Mouse (Mus musculus) intestine, embryonic 15.5 days (tissue): ENCODE data around the gene Men1. TPM values are rescaled to one million over a fixed set of nuclear protein-coding genes. Genes with fewer than 3 reads are reported as not detected.

ENCODE experiments used
- ATAC-seq: fragments of 200-750 bp; cut with Nextera tagmentation; 2 replicates; pipeline ENCODE4 v1.8.0; 2017; ENCODE audit warnings: moderate TSS enrichment, moderate library complexity
- H3K27ac ChIP-seq: fragments of 300-500 bp; sonication (generic); 2 replicates; pipeline ENCODE4 v1.5.1; 2015; ENCODE audit warnings: mild to moderate bottlenecking, inconsistent platforms
- H3K27me3 ChIP-seq: fragments of 300-500 bp; sonication (generic); replicated peaks from 2 replicates; pipeline ENCODE4 v1.6.1; 2015; ENCODE audit warnings: inconsistent platforms
- H3K36me3 ChIP-seq: fragments of 300-500 bp; sonication (generic); 2 replicates; pipeline ENCODE4 v1.6.1; 2015; ENCODE audit warnings: inconsistent platforms
- H3K4me1 ChIP-seq: fragments of 300-500 bp; sonication (generic); replicated peaks from 2 replicates; pipeline ENCODE4 v1.6.1; 2015; ENCODE audit warnings: inconsistent platforms
- H3K4me2 ChIP-seq: fragments of 300-500 bp; sonication (generic); replicated peaks from 2 replicates; pipeline ENCODE4 v1.6.1; 2015; ENCODE audit warnings: mild to moderate bottlenecking, inconsistent platforms
- H3K4me3 ChIP-seq: fragments of 300-500 bp; sonication (generic); replicated peaks from 2 replicates; pipeline ENCODE4 v1.5.1; 2015; ENCODE audit warnings: inconsistent platforms
- H3K9ac ChIP-seq: fragments of 300-500 bp; sonication (generic); 2 replicates; pipeline ENCODE4 v1.6.1; 2015; ENCODE audit warnings: inconsistent platforms
- H3K9me3 ChIP-seq: fragments of 300-500 bp; sonication (generic); 2 replicates; pipeline ENCODE4 v1.6.1; 2016; ENCODE audit warnings: inconsistent platforms
- WGBS: fragments of 180-500 bp; shearing (Covaris S2); methylation state at CpG from one replicate; pipeline ENCODE4 v1.1.7; 2015; 5-methylcytosine and 5-hydroxymethylcytosine counted together
- polyA plus RNA-seq: library from polyadenylated mRNA; unstranded; fragments of >200 nt; fragmentation: Nextera tagmentation; extraction: Ambion mirVana; gene quantifications from 2 replicates; pipeline ENCODE4 v1.2.1, GENCODE M21; 2015

The Men1 gene
- polyA plus RNA-seq, 1 experiment from 2014 or later: 68.8 TPM

GRCm38 (mm10) chr19:6361291-6361690, 26.5 kb downstream of the Men1 start:
- 92% methylated on average over 3 of the region's 3 CpGs for WGBS
- H3K36me3 ChIP-seq: peaks cover 4% of the 10 kb centered on the region; the same call in 1 of the 2 replicates
- no peak overlapping the region for H3K27ac ChIP-seq
- no peak overlapping the region for H3K4me3 ChIP-seq
- no peaks in the 10 kb centered on the region for H3K9me3 ChIP-seq
- H3K4me2 ChIP-seq: no peak overlapping the region
- H3K4me1 ChIP-seq: peaks cover 9% of the 10 kb centered on the region
- ATAC-seq: no peak
- H3K9ac ChIP-seq: no peak overlapping the region
- H3K27me3 ChIP-seq: no peaks in the 10 kb centered on the region

- peaks cover 9% of the 10 kb centered on the region for H3K4me1 ChIP-seq
- H3K27me3 ChIP-seq: no peaks in the 10 kb centered on the region
- H3K9ac ChIP-seq: 0 out of 2 replicates have a peak overlapping the region, but pooled peaks have one; percentile 11
- H3K4me3 ChIP-seq: peak overlapping the region; percentile 96
- H3K9me3 ChIP-seq: no peaks in the 10 kb centered on the region
- peak overlapping the region; percentile 13; the same call in 1 of the 2 replicates for H3K27ac ChIP-seq
- no peak for ATAC-seq
- peak overlapping the region; percentile 53 for H3K4me2 ChIP-seq
- WGBS: under 1% methylated on average over 11 of the region's 11 CpGs
- peaks cover 9% of the 10 kb centered on the region for H3K36me3 ChIP-seq
Measured at GRCm38 (mm10) chr19:6363091-6363410, 28.3 kb downstream of the Men1 start.

- H3K9ac ChIP-seq: peak within 1 kb of the TSS; percentile 99
- H3K36me3 ChIP-seq: peaks cover 9% of the 10 kb centered on the region
- peaks cover 9% of the 10 kb centered on the region for H3K4me1 ChIP-seq
- no peaks in the 10 kb centered on the region for H3K27me3 ChIP-seq
- peak within 1 kb of the TSS; percentile 96 for H3K4me3 ChIP-seq
- no peaks in the 10 kb centered on the region for H3K9me3 ChIP-seq
- under 1% methylated on average over 82 of the region's 85 CpGs for WGBS
- peak; percentile 98 for ATAC-seq
- peak within 1 kb of the TSS; percentile 72 for H3K4me2 ChIP-seq
- H3K27ac ChIP-seq: peak within 1 kb of the TSS; percentile 99
Measured at GRCm38 (mm10) chr19:6363411-6364240, 28.8 kb downstream of the Men1 start, which contains the start of gene Sf1. TSS of gene Sf1 (plus strand) at chr19:6363690.

GRCm38 (mm10) chr19:6364317-6364725, 29.5 kb downstream of the Men1 start:
- peak; percentile 5 for ATAC-seq
- Histone ChIP-seq H3K4me2 (peak overlapping the region; percentile 72), H3K9me3 (no peaks in the 10 kb centered on the region), H3K27me3 (no peaks in the 10 kb centered on the region), H3K4me1 (peaks cover 9% of the 10 kb centered on the region), H3K27ac (peak overlapping the region; percentile 99), H3K9ac (peak overlapping the region; percentile 99), H3K36me3 (peaks cover 9% of the 10 kb centered on the region), H3K4me3 (peak overlapping the region; percentile 96)
- WGBS: under 1% methylated on average over 55 of the region's 55 CpGs

GRCm38 (mm10) chr19:6364842-6365241, 30.1 kb downstream of the Men1 start:
- no peak for ATAC-seq
- peaks cover 9% of the 10 kb centered on the region for H3K36me3 ChIP-seq
- H3K27ac ChIP-seq: no peak overlapping the region; the same call in 1 of the 2 replicates
- H3K4me1 ChIP-seq: peaks cover 9% of the 10 kb centered on the region
- H3K4me2 ChIP-seq: peak overlapping the region; percentile 72
- no peaks in the 10 kb centered on the region for H3K9me3 ChIP-seq
- H3K4me3 ChIP-seq: peak overlapping the region; percentile 96
- WGBS: 0% methylated on average over 2 of the region's 2 CpGs
- peak overlapping the region; percentile 99 for H3K9ac ChIP-seq
- no peaks in the 10 kb centered on the region for H3K27me3 ChIP-seq

GRCm38 (mm10) chr19:6370175-6370574, 35.4 kb downstream of the Men1 start:
- Histone ChIP-seq H3K27ac (no peak overlapping the region), H3K9ac (no peak overlapping the region), H3K4me1 (peaks cover 8% of the 10 kb centered on the region), H3K4me2 (no peak overlapping the region), H3K36me3 (peaks cover 58% of the 10 kb centered on the region), H3K4me3 (no peak overlapping the region), H3K9me3 (no peaks in the 10 kb centered on the region), H3K27me3 (no peaks in the 10 kb centered on the region)
- 89% methylated on average over 2 of the region's 2 CpGs for WGBS
- ATAC-seq: no peak

GRCm38 (mm10) chr19:6372433-6372832, 37.7 kb downstream of the Men1 start:
- H3K4me2 ChIP-seq: no peak overlapping the region
- 0 out of 2 replicates have a peak, but pooled peaks cover 3% of the 10 kb centered on the region for H3K4me1 ChIP-seq
- H3K4me3 ChIP-seq: no peak overlapping the region
- peaks cover 72% of the 10 kb centered on the region for H3K36me3 ChIP-seq
- H3K27ac ChIP-seq: no peak overlapping the region
- no peaks in the 10 kb centered on the region for H3K27me3 ChIP-seq
- ATAC-seq: no peak
- no peaks in the 10 kb centered on the region for H3K9me3 ChIP-seq
- WGBS: 91% methylated on average over 3 of the region's 3 CpGs
- no peak overlapping the region for H3K9ac ChIP-seq

- no peak for ATAC-seq
- no peak overlapping the region for H3K4me3 ChIP-seq
- H3K4me1 ChIP-seq: 0 out of 2 replicates have a peak, but pooled peaks cover 3% of the 10 kb centered on the region
- peaks cover 82% of the 10 kb centered on the region for H3K36me3 ChIP-seq
- WGBS: 70% methylated on average over 12 of the region's 12 CpGs
- no peak overlapping the region for H3K27ac ChIP-seq
- no peak overlapping the region for H3K4me2 ChIP-seq
- no peak overlapping the region for H3K9ac ChIP-seq
- H3K27me3 ChIP-seq: no peaks in the 10 kb centered on the region
- no peaks in the 10 kb centered on the region for H3K9me3 ChIP-seq
Measured at GRCm38 (mm10) chr19:6373539-6374400, 39.0 kb downstream of the Men1 start.

- Histone ChIP-seq H3K4me2 (no peak overlapping the region), H3K36me3 (peaks cover 82% of the 10 kb centered on the region), H3K4me3 (no peak overlapping the region), H3K27ac (no peak overlapping the region), H3K4me1 (0 out of 2 replicates have a peak, but pooled peaks cover 3% of the 10 kb centered on the region), H3K9ac (no peak overlapping the region), H3K9me3 (no peaks in the 10 kb centered on the region), H3K27me3 (no peaks in the 10 kb centered on the region)
- 92% methylated on average over 10 of the region's 10 CpGs for WGBS
- ATAC-seq: no peak
Measured at GRCm38 (mm10) chr19:6374571-6374970, 39.8 kb downstream of the Men1 start.

- Histone ChIP-seq H3K4me2 (no peak overlapping the region), H3K27me3 (no peaks in the 10 kb centered on the region), H3K9me3 (no peaks in the 10 kb centered on the region), H3K36me3 (peaks cover 77% of the 10 kb centered on the region), H3K9ac (no peak overlapping the region), H3K4me1 (0 out of 2 replicates have a peak, but pooled peaks cover 3% of the 10 kb centered on the region), H3K27ac (no peak overlapping the region), H3K4me3 (no peak overlapping the region)
- no peak for ATAC-seq
- 90% methylated on average over 42 of the region's 42 CpGs for WGBS
Measured at GRCm38 (mm10) chr19:6375423-6376254, 40.9 kb downstream of the Men1 start.

- WGBS: 74% methylated on average over 14 of the region's 14 CpGs
- Histone ChIP-seq H3K4me1 (0 out of 2 replicates have a peak, but pooled peaks cover 3% of the 10 kb centered on the region), H3K27ac (no peak overlapping the region), H3K36me3 (peaks cover 71% of the 10 kb centered on the region), H3K4me3 (no peak overlapping the region), H3K9ac (no peak overlapping the region), H3K9me3 (no peaks in the 10 kb centered on the region), H3K4me2 (no peak overlapping the region), H3K27me3 (no peaks in the 10 kb centered on the region)
- ATAC-seq: no peak
Measured at GRCm38 (mm10) chr19:6376255-6376564, 41.4 kb downstream of the Men1 start.
